Mouse (Mus musculus) bone marrow, adult 2 months (tissue): ENCODE results near the gene Clpsl2.

Experiments used
- CTCF ChIP-seq: fragments of 200-500 bp; IDR thresholded peaks from 2 replicates; pipeline ENCODE4 v1.5.1; 2011; ENCODE audit warnings: low read length, control low read depth; ENCODE audit not compliant: control insufficient read depth, insufficient read depth
- POLR2A ChIP-seq: fragments of 200-500 bp; IDR thresholded peaks from 2 replicates; pipeline ENCODE4 v1.6.1; 2011; ENCODE audit warnings: low read depth, mild to moderate bottlenecking, control low read depth, low read length, borderline replicate concordance; ENCODE audit not compliant: control insufficient read depth

DNA sequence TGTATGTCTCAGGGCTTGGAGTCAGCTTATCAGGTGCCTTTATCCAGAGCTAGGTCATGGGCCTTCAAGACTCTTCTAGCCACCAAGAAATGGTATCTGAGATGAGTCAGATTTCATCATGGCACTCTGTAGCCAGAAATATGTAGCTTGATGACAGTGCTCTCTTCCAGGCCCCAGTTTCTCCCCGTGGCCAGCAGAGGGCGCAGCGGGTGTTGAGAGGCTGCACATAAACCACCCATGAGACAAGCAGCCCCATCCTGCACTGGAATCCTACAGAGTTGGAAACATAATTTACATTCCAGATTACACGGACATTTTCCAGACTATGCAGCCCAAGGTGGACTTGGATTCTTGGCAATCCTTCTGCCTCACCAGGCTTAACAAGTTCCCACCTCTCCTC is 43.8 kb downstream of the Clpsl2 start:
- TF ChIP-seq CTCF: peak; percentile 90
- no peak for TF ChIP-seq POLR2A
